Mouse (Mus musculus): ENCODE measurements around the gene Cnbp.

DNA sequence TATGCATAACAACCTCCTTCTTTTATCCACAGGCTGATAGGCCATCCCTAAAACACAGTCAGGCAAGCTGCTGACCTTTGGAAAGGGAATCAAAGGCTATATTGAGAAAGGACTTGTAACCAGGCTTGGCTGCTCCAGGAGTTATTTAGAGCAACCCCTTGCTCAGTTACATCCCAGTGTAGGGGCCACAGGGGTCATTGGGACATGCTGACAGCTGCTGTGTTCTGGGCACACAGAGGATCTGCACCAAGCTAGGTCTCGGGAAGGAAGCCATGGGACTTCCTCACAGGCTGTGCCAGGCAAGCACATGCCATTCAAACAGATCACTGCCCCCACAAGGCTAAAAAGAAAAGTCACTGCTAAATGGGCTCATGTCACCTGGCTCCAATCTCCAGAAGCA, 22.2 kb upstream of the Cnbp start:
- TF ChIP-seq NELFE (IDR thresholded peaks at IDR 0.05; ENCODE audit: low read depth, low read length) (no peak), CTCF (IDR thresholded peaks at IDR 0.05 in 2 of 3, conservative IDR thresholded peaks at IDR 0.05 in 1 of 3; ENCODE audit: control insufficient read depth in 1 of 3, insufficient read depth in 1 of 3, low read depth in 2 of 3, low read length in 3 of 3, poor library complexity in 1 of 3, severe bottlenecking in 1 of 3) (no peak), EP300 (IDR thresholded peaks at IDR 0.05; ENCODE audit: low read depth in 1 of 2, low read length in 2 of 2) (no peak), CHD2 (IDR thresholded peaks at IDR 0.05; ENCODE audit: low read length) (no peak), ZKSCAN1 (IDR thresholded peaks at IDR 0.05; ENCODE audit: low read depth, low read length) (no peak)

Data from MEL (cell line).